Mouse (Mus musculus) adrenal gland, postnatal 36 days (tissue): ENCODE measurements around the gene Irgq. TPM values are rescaled to one million over a fixed set of nuclear protein-coding genes. Genes with fewer than 3 reads are reported as not detected.

Source experiments
- total RNA-seq, 2 experiments: library from RNA; stranded (reverse); gene quantifications; 2 replicates each; pipeline ENCODE4 v1.2.3; 2021

Irgq gene
- total RNA-seq, 2 experiments from 2014 or later = 20.4 to 24.1 TPM

Other genes starting within 250 kb of the Irgq start
- gene Zfp61, start 229.5 kb upstream of the Irgq start, total RNA-seq = 10 to 100 TPM in 1 of 2 experiments, 1 to 10 TPM in 1; 8.8 to 10.3 TPM
- 1 to 10 TPM; 3.1 to 4.0 TPM for gene Zfp94, start 214.0 kb upstream of the Irgq start, total RNA-seq
- gene Tescl, start 196.8 kb upstream of the Irgq start, total RNA-seq = under 1 TPM; 0.36 to 0.56 TPM
- gene Lypd5, start 181.5 kb upstream of the Irgq start, total RNA-seq = not detected
- 1 to 10 TPM in 1 of 2 experiments, under 1 TPM in 1; 0.79 to 1.3 TPM for gene Kcnn4, start 160.4 kb upstream of the Irgq start, total RNA-seq
- 10 to 100 TPM; 17.8 to 21.1 TPM for gene Smg9, start 131.1 kb upstream of the Irgq start, total RNA-seq
- not detected for gene Irgc1, start 78.4 kb upstream of the Irgq start, total RNA-seq
- gene Plaur, start 68.2 kb upstream of the Irgq start, total RNA-seq = 1 to 10 TPM; 7.9 to 9.8 TPM
- 1 to 10 TPM; 2.8 to 3.6 TPM for gene Cadm4, start 48.7 kb upstream of the Irgq start, total RNA-seq
- gene Zfp428, start 23.7 kb upstream of the Irgq start, total RNA-seq = 1 to 10 TPM; 6.0 to 6.8 TPM
- not detected for gene AC161166.1, start 18.2 kb upstream of the Irgq start, total RNA-seq
- not detected for gene Pinlyp, start 15.4 kb downstream of the Irgq start, total RNA-seq
- gene Xrcc1, start 15.6 kb downstream of the Irgq start, total RNA-seq = 10 to 100 TPM; 37.6 to 41.3 TPM
- 10 to 100 TPM; 27.9 to 34.2 TPM for gene Ethe1, start 56.9 kb downstream of the Irgq start, total RNA-seq
- gene Zfp575, start 57.0 kb downstream of the Irgq start, total RNA-seq = under 1 TPM in 1 of 2 experiments, not detected in 1; 0.30 TPM
- gene Phldb3, start 80.1 kb downstream of the Irgq start, total RNA-seq = 1 to 10 TPM; 5.4 to 5.8 TPM
- under 1 TPM; 0.36 to 0.92 TPM for gene Lypd3, start 105.9 kb downstream of the Irgq start, total RNA-seq
- gene Tex101, start 146.0 kb downstream of the Irgq start, total RNA-seq = not detected
- gene BC049730, start 178.6 kb downstream of the Irgq start, total RNA-seq = not detected
- gene Gm4763, start 196.2 kb downstream of the Irgq start, total RNA-seq = not detected
- under 1 TPM in 1 of 2 experiments, not detected in 1; 0.20 TPM for gene Cd177, start 229.6 kb downstream of the Irgq start, total RNA-seq
- gene Ceacam10, start 246.5 kb downstream of the Irgq start, total RNA-seq = not detected